Mouse (Mus musculus) gastrocnemius, postnatal 10 days (tissue): ENCODE measurements around the gene 4930432M17Rik. TPM values are rescaled to one million over a fixed set of nuclear protein-coding genes. Genes with fewer than 3 reads are reported as not detected.

Experiments used
- DNase-seq: peaks from one replicate; pipeline ENCODE4 v3.0.0; 2021; ENCODE audit warnings: mixed read lengths
- long read RNA-seq, 2 experiments: library from polyadenylated mRNA; stranded (forward); transcript quantifications; one replicate each; pipeline ENCODE4 v2.0.0; 2021
- total RNA-seq, 2 experiments: library from RNA; stranded (reverse); gene quantifications; 2 replicates each; pipeline ENCODE4 v1.2.3; 2021

The 4930432M17Rik gene
- total RNA-seq = not detected
- long read RNA-seq, experiment 1 = 0 reads
- long read RNA-seq, experiment 2 = 0 reads

GRCm38 (mm10) chr3:121670462-121670861 is at the start of gene 4930432M17Rik:
4930432M17Rik (plus strand) TSS chr3:121670762.
- no peak for DNase-seq

DNA sequence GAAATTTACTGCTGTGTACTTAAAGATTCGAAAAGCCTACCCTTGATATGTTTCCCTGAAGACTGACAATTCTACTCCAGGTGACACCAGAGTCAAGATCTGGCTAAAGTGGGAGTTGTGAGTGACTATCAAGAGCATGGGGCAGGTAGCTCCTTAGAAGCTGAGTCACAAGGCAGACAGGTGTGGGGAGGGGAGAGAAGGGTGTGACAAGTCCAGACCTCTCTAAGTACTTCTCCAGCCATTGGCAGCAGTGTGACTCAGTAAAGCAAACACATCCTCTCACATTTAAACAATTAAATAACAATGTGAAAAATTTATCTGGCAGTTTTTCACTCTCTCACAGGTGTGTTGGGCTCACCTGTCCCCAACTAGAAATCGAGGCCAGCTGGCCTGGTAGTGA is 44.9 kb upstream of the 4930432M17Rik start:
- no peak for DNase-seq

DNA sequence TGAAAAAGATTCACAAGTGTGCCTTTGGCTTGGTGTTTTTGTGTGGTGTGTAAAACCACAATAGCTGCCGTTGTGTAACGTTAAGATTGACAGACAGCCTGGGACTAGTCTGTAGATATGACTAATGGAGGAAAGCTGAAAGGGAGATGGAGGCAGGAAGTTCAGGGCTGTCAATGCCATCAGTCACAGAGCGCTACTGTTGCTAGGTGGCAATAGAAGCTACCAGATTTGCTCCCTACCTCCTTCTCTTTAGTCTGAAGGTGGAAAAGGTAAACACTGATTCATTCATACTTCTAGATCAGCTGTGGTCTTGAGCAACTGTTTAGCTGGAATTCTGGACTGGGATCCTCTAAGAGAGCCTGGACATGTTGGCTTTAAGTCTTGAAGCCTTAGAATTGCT is 44.3 kb upstream of the 4930432M17Rik start:
- DNase-seq = no peak

DNA sequence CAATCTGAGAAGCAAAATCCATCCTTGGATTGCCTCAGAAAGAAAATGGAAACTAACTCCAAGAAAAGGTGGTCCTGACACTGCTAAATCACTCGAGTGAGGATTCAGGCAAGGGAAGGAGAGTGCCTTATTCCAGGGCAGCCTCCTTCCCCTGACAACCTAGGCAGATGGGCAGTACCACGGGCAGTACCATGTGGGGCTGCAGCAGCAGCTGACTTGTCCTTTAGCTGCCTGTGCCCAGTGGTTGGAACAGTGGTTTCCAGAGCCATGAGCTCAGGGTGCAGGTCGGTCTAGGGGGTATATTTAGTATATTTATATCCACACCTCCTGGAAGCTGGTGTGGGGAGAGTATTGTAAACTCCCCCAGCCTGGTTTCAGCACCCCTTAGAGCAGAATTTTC is 42.3 kb upstream of the 4930432M17Rik start:
- no peak for DNase-seq

DNA sequence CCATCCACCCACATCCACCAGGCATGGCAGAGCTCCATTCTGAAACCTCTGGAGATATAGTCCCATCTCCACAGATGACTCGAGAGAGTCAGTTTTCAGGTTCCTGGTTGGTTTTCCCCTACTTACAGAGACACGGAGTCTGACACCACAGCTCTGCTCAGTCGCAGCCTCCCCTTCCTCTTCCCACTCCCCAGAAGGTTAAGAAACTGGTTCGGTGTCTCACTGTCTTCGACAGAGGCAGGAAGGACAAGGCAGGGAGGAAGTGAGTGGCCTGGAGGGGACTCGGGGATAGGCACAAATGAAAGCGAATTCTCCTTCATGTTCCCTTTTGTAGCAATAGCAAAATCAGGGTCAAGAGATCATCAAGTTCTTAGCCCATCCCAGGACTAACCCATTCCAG is 39.9 kb upstream of the 4930432M17Rik start:
- no peak for DNase-seq

- DNase-seq = no peak
Observed at GRCm38 (mm10) chr3:121634963-121635362, 35.6 kb upstream of the 4930432M17Rik start.

GRCm38 (mm10) chr3:121635505-121635904 is 35.1 kb upstream of the 4930432M17Rik start:
- peak; percentile 33 for DNase-seq

- peak; percentile 34 for DNase-seq
Observed at GRCm38 (mm10) chr3:121636315-121636714, 34.2 kb upstream of the 4930432M17Rik start.

DNA sequence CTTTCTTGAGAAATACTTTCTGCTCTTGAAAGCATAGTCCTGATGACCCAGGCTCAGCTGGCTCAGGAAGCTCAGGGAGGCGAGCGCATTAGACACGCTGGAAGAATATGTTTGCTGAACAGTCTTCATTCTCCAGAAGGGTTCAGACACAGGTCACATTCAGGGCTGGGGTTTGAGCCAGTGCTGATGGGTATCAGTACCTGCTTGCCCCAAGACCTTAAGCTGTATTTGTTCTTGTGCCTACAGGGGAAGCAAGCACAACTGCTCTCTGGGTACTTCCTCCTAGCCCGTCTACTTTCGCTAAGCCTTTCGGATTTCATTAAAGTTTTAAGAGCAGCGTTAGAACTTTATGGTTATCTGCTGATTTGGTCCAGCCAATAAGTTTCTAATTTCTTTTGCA is 33.8 kb upstream of the 4930432M17Rik start:
- no peak for DNase-seq

GRCm38 (mm10) chr3:121637792-121638191 is 32.8 kb upstream of the 4930432M17Rik start:
- no peak for DNase-seq

DNA sequence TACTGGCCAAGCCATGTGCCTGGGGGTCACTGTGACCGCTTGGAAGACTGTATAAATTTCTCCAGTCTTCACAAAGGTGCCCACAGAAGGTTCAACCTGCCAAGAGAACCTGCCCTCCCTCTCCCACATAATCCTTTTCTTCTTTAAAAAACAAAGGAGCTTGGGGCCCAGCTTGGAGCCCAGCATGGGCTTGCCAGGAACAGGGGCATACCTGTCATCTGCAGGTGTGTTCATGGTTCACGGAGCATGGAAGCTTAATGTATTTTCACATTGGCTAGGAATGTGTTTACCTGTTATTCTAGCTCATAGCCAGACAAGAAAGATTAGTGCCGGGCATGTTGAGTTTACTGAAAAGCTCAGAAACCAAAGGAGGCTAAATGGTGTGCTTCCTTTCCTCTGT is 32.3 kb upstream of the 4930432M17Rik start:
- no peak for DNase-seq

DNA sequence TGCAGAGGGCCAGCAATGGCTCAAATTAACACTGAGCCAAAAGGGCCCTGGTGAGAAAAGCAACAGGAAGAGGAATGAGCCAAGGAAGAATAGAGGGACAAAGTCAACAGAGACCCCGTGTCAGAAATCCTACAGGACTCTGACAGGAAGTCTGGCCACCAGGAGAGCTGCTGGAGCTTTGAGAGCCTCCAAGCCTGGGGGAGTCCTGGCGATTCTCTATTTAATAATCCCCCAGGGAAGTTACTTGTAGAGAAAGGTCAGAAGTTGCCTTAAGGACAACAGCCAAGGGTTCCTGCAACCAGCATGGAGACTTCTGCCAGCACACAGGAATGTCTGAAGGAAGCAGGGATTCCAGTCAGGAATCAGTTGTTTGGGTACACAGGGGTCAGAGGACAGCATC is 30.0 kb upstream of the 4930432M17Rik start:
- DNase-seq = no peak

DNA sequence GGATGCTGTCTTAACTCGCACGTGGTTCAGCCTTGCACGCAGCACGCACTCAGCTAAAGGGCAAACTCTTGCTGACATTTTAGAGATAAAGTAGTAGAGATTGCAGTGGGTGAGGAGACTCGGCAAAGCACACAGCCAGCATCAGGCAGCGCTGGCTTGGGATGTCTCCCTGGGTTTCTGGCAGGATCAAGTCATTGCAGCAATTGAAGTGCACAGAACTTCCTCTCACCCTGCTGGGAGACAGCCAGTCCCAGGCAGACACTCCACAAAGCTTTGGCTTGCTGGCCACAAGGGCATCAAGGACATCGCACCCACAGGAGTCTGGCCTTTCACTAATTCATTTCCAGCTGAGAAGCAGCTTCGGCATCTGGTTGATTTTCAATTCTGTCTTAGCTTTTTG is 27.3 kb upstream of the 4930432M17Rik start:
- DNase-seq = no peak

- no peak for DNase-seq
Observed at GRCm38 (mm10) chr3:121645447-121645846, 25.1 kb upstream of the 4930432M17Rik start.

DNA sequence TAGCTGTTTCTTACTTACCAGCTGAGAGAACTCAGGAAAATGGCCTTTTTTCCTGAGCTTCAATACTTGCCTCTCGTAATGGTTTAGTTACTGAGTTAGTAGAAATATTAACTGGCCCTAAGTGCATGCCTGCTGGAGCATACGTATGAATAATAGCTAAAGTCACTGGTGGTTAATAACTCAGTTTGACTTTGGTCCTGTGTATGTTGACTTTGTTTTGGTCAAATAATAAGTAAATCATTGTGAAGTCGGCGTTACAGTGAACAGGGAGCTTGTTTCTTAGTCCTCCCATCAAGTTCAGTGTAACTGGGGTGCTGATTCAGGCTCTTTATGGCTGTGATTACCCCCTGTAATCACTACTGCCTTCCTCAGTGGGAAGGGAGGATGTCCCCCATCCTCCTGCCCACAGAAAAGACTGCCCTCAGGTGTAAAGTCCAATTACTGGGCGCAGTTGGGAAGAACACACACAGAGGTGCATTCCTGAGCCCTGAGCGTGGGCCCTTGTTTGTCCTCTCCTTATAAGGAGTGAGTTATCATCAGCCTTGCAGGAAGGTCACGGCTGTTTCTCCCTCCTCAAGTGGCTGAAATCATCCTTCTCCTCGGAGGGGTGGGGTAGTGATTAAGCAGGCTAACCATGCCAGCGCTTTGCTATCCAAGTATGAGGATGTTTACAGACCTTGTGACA is 24.1 kb upstream of the 4930432M17Rik start:
- no peak for DNase-seq

DNA sequence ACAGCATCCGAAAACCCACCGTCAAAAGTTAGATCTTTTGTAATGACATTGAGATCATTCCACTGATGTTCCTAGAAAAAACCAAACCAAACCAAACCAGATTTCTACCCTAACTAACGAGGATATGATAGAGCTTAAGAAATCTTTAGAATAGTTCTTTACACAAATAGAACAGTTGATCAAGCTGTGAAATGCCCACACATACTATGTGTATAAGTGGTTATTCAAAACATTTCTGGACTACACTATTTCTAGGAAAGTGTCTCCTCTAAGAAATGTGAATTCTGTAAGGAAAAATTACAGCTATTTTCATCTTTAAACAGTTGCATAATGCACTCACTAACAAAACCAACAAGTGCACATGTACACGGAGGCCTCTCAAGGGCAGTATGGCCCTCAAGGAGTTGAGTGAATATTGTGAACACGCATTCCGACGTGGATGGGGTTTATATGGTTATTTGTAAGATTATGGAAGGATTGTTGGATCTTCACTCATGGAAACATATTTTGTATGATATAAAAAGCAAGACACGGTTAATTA is 22.3 kb upstream of the 4930432M17Rik start:
- DNase-seq = no peak

DNA sequence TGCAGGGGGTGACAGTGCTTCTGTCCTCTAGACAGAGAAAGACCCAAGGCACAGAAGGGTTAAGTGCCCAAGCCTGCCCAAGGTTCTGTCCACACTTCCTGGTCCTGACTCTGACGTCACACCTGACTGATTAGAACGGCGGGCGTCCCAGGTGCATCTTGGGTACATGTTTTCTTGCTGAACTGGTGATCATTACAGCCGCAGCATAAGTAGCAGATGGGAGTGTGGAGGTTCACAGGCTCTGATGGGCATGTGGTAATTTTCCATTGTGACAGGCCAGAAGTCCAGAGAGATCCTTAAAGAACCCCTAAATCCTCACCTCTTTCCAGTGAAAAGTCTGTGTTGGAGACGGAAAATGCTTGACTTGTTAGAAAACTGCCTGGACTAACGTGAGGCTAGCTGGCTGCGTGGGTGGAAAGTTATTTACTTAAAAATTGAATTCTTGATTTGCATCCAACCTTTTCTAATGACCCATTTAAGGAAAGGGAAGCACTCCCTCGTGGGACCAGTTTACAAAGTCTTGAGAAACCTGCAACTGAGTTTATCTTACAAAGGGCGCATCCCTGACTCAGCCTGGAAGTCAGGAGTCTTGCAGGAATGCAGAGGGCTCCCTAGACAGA is 20.4 kb upstream of the 4930432M17Rik start:
- DNase-seq = no peak

- DNase-seq = no peak
Observed at GRCm38 (mm10) chr3:121651710-121652109, 18.9 kb upstream of the 4930432M17Rik start.

DNA sequence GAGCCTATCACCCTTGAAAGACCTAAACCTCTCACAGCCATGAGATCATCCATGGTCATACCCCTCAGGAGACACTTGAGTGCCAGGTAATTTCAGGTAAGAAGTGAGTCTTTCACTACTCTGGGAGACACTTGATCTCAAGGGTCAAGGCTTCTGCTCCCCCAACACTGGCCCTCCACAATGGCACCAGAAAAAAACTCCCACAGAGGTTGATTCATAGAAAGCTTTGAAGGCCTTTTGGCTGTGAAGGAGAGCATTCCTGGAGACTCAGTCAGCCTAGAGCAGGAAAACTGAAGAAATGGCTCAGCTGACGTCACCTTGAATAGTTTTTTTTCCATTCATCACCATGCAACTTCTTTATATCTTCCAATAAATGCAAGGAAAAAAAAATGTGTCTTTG is 18.4 kb upstream of the 4930432M17Rik start:
- no peak for DNase-seq

DNA sequence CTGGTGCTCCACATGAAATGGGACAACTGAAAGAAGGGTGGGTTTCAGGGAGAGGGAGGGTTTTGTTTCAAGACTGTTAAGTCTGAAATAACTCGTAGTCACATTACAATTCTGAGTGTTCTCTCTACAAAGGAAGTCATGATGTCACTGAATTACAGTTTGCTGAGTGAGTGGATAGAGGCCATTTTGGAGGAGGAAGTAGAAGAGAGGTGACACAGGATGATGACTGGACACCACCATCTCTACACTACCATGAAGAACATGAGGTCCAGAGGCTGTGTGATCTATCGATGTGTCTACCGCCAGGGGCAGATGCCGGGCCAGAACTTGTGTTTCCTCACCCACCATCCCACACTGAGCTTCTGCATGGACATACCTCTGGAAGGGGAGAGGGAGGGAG is 13.6 kb upstream of the 4930432M17Rik start:
- DNase-seq = no peak

DNA sequence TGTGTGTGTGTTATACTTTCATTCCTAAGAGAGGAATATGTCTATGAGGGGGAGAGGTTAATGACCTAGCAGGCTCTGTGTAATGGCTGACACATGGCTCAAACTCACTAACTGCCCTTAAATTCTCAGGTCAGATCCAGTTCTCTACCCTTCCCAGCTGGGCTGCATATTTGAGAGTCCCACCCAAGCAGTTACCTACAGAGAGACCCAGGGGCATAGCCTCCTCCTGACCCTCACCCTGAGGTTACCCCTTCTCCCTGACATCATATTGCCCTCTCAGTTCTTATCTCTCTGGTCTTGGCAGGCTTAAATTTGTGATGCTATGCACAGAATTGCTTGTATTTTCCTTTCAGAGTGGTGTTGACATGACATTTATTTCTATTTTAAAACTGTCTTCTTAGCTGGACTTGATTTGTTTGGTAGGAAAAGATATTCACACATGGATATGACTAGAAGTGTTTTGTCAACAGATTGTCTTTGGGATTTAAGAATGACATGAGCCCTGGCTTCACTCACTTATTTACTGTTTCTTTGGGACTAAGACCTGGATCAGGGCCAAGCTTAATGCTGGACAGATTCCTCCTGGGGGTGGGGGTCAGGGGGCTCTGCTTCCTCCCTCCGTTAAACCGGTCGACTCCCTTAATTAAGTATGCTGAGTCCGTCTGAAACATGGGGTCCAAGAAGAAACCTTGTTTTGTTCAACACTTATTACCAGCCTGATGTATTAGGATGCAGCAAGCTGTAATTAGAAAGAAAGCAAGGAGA is 7.7 kb upstream of the 4930432M17Rik start:
- no peak for DNase-seq

GRCm38 (mm10) chr3:121663470-121663847 is 7.1 kb upstream of the 4930432M17Rik start:
- no peak for DNase-seq

DNA sequence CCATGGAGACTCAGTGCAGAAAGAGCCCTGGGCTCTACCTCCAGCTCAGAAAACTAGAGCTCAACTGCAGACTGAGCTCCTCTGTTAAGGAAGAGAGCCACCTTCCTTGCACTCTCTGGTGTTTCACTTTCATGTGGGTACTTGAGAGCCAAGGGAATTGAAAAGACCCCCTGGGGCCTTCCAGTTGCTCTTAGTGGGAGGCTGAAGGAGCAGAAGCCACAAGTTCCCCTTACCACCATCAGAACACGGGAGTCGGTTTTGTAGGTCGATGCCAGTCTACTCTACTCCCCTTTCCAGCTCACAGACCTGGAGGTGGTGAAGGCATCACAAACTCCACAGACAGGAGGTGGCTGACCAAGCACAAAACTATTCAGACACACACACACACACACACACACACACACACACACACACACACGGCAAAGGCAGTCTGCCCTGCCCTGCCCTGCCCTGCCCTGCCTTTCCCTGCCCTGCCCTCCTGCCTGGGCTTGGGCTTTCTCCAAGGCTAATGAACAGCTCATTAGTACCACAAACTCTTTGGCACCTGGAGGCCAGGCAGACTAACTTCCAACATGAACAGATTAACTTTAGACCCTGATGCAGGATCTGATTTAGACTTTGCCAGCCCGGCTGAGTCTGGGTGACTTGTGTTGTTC is 1.7 kb downstream of the 4930432M17Rik start:
- no peak for DNase-seq
